Mouse (Mus musculus): ENCODE results near the gene Fam167b. TPM values are rescaled to one million over a fixed set of nuclear protein-coding genes. Genes with fewer than 3 reads are reported as not detected.

Gene Fam167b
- polyA plus RNA-seq, 1 experiment from 2014 or later, result 0.92 TPM

GRCm38 (mm10) chr4:129572236-129573092 is 5.9 kb downstream of the Fam167b start:
- Histone ChIP-seq H3K4me2 (no peak overlapping the region), H3K4me3 (replicated peaks) (no peak overlapping the region), H3K9me3 (no peaks in the 10 kb centered on the region), H3K9ac (no peak overlapping the region), H3K4me1 (peaks cover 7% of the 10 kb centered on the region; the same call in 1 of the 2 replicates), H3K27me3 (no peaks in the 10 kb centered on the region), H3K27ac (no peak overlapping the region), H3K36me3 (replicated peaks) (no peaks in the 10 kb centered on the region)
- 88% methylated on average over 13 of the region's 13 CpGs for WGBS
- ATAC-seq (ENCODE audit: low FRiP score), result no peak

GRCm38 (mm10) chr4:129571551-129572084 is 6.7 kb downstream of the Fam167b start:
- 77% methylated on average over 8 of the region's 8 CpGs for WGBS
- Histone ChIP-seq H3K9me3 (no peaks in the 10 kb centered on the region), H3K4me2 (no peak overlapping the region), H3K27ac (no peak overlapping the region), H3K36me3 (replicated peaks) (no peaks in the 10 kb centered on the region), H3K4me1 (no peaks in the 10 kb centered on the region; the same call in 1 of the 2 replicates), H3K4me3 (replicated peaks) (no peak overlapping the region), H3K27me3 (no peaks in the 10 kb centered on the region), H3K9ac (peak overlapping the region; percentile 25; the same call in 1 of the 2 replicates)
- ATAC-seq (ENCODE audit: low FRiP score), result no peak

- Histone ChIP-seq H3K4me3 (replicated peaks) (no peak overlapping the region), H3K27me3 (no peaks in the 10 kb centered on the region), H3K9me3 (no peaks in the 10 kb centered on the region), H3K4me2 (no peak overlapping the region), H3K4me1 (no peaks in the 10 kb centered on the region), H3K36me3 (replicated peaks) (no peaks in the 10 kb centered on the region), H3K27ac (no peak overlapping the region), H3K9ac (no peak overlapping the region)
- WGBS, result 91% methylated on average over 6 of the region's 6 CpGs
- ATAC-seq (ENCODE audit: low FRiP score), result no peak
Measured at GRCm38 (mm10) chr4:129570028-129570427, 8.3 kb downstream of the Fam167b start.

- H3K4me2 ChIP-seq, result no peak overlapping the region
- H3K27me3 ChIP-seq, result no peaks in the 10 kb centered on the region
- no peak for ATAC-seq (ENCODE audit: low FRiP score)
- no peak overlapping the region for H3K9ac ChIP-seq
- no peak overlapping the region for H3K27ac ChIP-seq
- H3K4me3 ChIP-seq (replicated peaks), result no peak overlapping the region
- WGBS, result 91% methylated on average over 7 of the region's 7 CpGs
- no peaks in the 10 kb centered on the region for H3K4me1 ChIP-seq
- H3K9me3 ChIP-seq, result no peaks in the 10 kb centered on the region
- H3K36me3 ChIP-seq (replicated peaks), result no peaks in the 10 kb centered on the region
Measured at GRCm38 (mm10) chr4:129568366-129568765, 10.0 kb downstream of the Fam167b start.

- 87% methylated on average over 6 of the region's 6 CpGs for WGBS
- no peak overlapping the region for H3K4me2 ChIP-seq
- H3K9me3 ChIP-seq, result no peaks in the 10 kb centered on the region
- no peaks in the 10 kb centered on the region for H3K36me3 ChIP-seq (replicated peaks)
- H3K4me3 ChIP-seq (replicated peaks), result no peak overlapping the region
- no peak overlapping the region for H3K9ac ChIP-seq
- H3K27me3 ChIP-seq, result no peaks in the 10 kb centered on the region
- no peak for ATAC-seq (ENCODE audit: low FRiP score)
- no peaks in the 10 kb centered on the region for H3K4me1 ChIP-seq
- no peak overlapping the region for H3K27ac ChIP-seq
Measured at GRCm38 (mm10) chr4:129565139-129565538, 13.2 kb downstream of the Fam167b start.

GRCm38 (mm10) chr4:129563718-129564117 is 14.6 kb downstream of the Fam167b start:
- H3K9me3 ChIP-seq, result no peaks in the 10 kb centered on the region

GRCm38 (mm10) chr4:129561184-129561583 is 17.2 kb downstream of the Fam167b start:
- no peak for ATAC-seq (ENCODE audit: low FRiP score)
- 88% methylated on average over 5 of the region's 5 CpGs for WGBS
- Histone ChIP-seq H3K4me2 (no peak overlapping the region), H3K9ac (no peak overlapping the region), H3K4me3 (replicated peaks) (no peak overlapping the region), H3K4me1 (peaks cover 5% of the 10 kb centered on the region; the same call in 1 of the 2 replicates), H3K27me3 (peaks cover 6% of the 10 kb centered on the region; the same call in 1 of the 2 replicates), H3K27ac (no peak overlapping the region), H3K36me3 (replicated peaks) (no peaks in the 10 kb centered on the region), H3K9me3 (no peaks in the 10 kb centered on the region)

More at GRCm38 (mm10) chr4:129563718-129564117, 14.6 kb downstream of the Fam167b start:
- no peak for ATAC-seq (ENCODE audit: low FRiP score)
- 85% methylated on average over 8 of the region's 8 CpGs for WGBS
- H3K4me2 ChIP-seq, result no peak overlapping the region
- no peaks in the 10 kb centered on the region for H3K4me1 ChIP-seq
- no peak overlapping the region for H3K27ac ChIP-seq
- H3K27me3 ChIP-seq, result no peaks in the 10 kb centered on the region
- no peak overlapping the region for H3K4me3 ChIP-seq (replicated peaks)
- H3K9ac ChIP-seq, result no peak overlapping the region
- H3K36me3 ChIP-seq (replicated peaks), result no peaks in the 10 kb centered on the region

GRCm38 (mm10) chr4:129558321-129558955 is 19.9 kb downstream of the Fam167b start:
- Histone ChIP-seq H3K9ac (no peak overlapping the region), H3K9me3 (no peaks in the 10 kb centered on the region), H3K4me2 (no peak overlapping the region), H3K4me3 (replicated peaks) (no peak overlapping the region), H3K4me1 (peaks cover 14% of the 10 kb centered on the region), H3K36me3 (replicated peaks) (no peaks in the 10 kb centered on the region), H3K27ac (no peak overlapping the region), H3K27me3 (peaks cover 12% of the 10 kb centered on the region; the same call in 1 of the 2 replicates)
- WGBS, result 87% methylated on average over 12 of the region's 12 CpGs
- no peak for ATAC-seq (ENCODE audit: low FRiP score)

GRCm38 (mm10) chr4:129557256-129557808 is 21.0 kb downstream of the Fam167b start:
- no peak overlapping the region; the same call in 1 of the 2 replicates for H3K4me3 ChIP-seq (replicated peaks)
- no peak overlapping the region for H3K27ac ChIP-seq
- H3K4me1 ChIP-seq, result peaks cover 14% of the 10 kb centered on the region
- H3K36me3 ChIP-seq (replicated peaks), result no peaks in the 10 kb centered on the region
- 79% methylated on average over 9 of the region's 9 CpGs for WGBS
- peak overlapping the region; percentile 77; the same call in 1 of the 2 replicates for H3K4me2 ChIP-seq
- peaks cover 12% of the 10 kb centered on the region; the same call in 1 of the 2 replicates for H3K27me3 ChIP-seq
- H3K9ac ChIP-seq, result no peak overlapping the region
- no peak for ATAC-seq (ENCODE audit: low FRiP score)
- H3K9me3 ChIP-seq, result no peaks in the 10 kb centered on the region

- H3K27ac ChIP-seq, result peak overlapping the region; percentile 27; the same call in 1 of the 2 replicates
- H3K9ac ChIP-seq, result peak overlapping the region; percentile 52; the same call in 1 of the 2 replicates
- H3K36me3 ChIP-seq (replicated peaks), result no peaks in the 10 kb centered on the region
- peaks cover 12% of the 10 kb centered on the region; the same call in 1 of the 2 replicates for H3K27me3 ChIP-seq
- H3K4me1 ChIP-seq, result peaks cover 14% of the 10 kb centered on the region
- WGBS, result 7% methylated on average over 33 of the region's 33 CpGs
- H3K4me2 ChIP-seq, result peak overlapping the region; percentile 77
- ATAC-seq (ENCODE audit: low FRiP score), result peak; percentile 88
- H3K4me3 ChIP-seq (replicated peaks), result peak overlapping the region; percentile 48
- no peaks in the 10 kb centered on the region for H3K9me3 ChIP-seq
Measured at GRCm38 (mm10) chr4:129556532-129557223, 21.7 kb downstream of the Fam167b start.

- peak; percentile 52 for ATAC-seq (ENCODE audit: low FRiP score)
- under 1% methylated on average over 24 of the region's 24 CpGs for WGBS
- H3K27ac ChIP-seq, result peak overlapping the region; percentile 56; the same call in 1 of the 2 replicates
- peak overlapping the region; percentile 52 for H3K9ac ChIP-seq
- H3K27me3 ChIP-seq, result peaks cover 12% of the 10 kb centered on the region; the same call in 1 of the 2 replicates
- H3K9me3 ChIP-seq, result no peaks in the 10 kb centered on the region
- peaks cover 14% of the 10 kb centered on the region for H3K4me1 ChIP-seq
- H3K36me3 ChIP-seq (replicated peaks), result no peaks in the 10 kb centered on the region
- peak overlapping the region; percentile 48 for H3K4me3 ChIP-seq (replicated peaks)
- H3K4me2 ChIP-seq, result peak overlapping the region; percentile 77
Measured at GRCm38 (mm10) chr4:129555862-129556531, 22.4 kb downstream of the Fam167b start.
